Mouse (Mus musculus) limb, embryonic 14.5 days (tissue): ENCODE measurements around the gene Grhl1. TPM values are rescaled to one million over a fixed set of nuclear protein-coding genes. Genes with fewer than 3 reads are reported as not detected.
A peak's percentile ranks its signal among the peaks of the same experiment; 100 is the strongest.

ENCODE experiments used
- ATAC-seq: fragments of 200-750 bp; cut with Nextera tagmentation; 2 replicates; pipeline ENCODE4 v1.8.0; 2017; ENCODE audit warnings: low read depth, moderate number of reproducible peaks, moderate TSS enrichment; ENCODE audit not compliant: low FRiP score
- DNase-seq: peaks from one replicate; pipeline ENCODE4 v3.0.0-alpha.2; 2015; ENCODE audit warnings: low spot score
- H3K27ac ChIP-seq: fragments of 300-500 bp; sonication (generic); replicated peaks from 2 replicates; pipeline ENCODE4 v1.5.1; 2014; ENCODE audit warnings: low read depth, mild to moderate bottlenecking, low read length, moderate library complexity, mixed read lengths
- H3K27me3 ChIP-seq: fragments of 300-500 bp; sonication (generic); 2 replicates; pipeline ENCODE4 v1.6.1; 2014; ENCODE audit warnings: low read length, mixed read lengths; ENCODE audit not compliant: control insufficient read depth, insufficient read depth
- H3K36me3 ChIP-seq: fragments of 300-500 bp; sonication (generic); 2 replicates; pipeline ENCODE4 v1.6.1; 2014; ENCODE audit warnings: mild to moderate bottlenecking, low read length, moderate library complexity, mixed read lengths; ENCODE audit not compliant: control insufficient read depth, insufficient read depth
- H3K4me1 ChIP-seq: fragments of 300-500 bp; sonication (generic); 2 replicates; pipeline ENCODE4 v1.6.1; 2014; ENCODE audit warnings: antibody characterized with exemption, low read length, mixed read lengths; ENCODE audit not compliant: control insufficient read depth, insufficient read depth
- H3K4me2 ChIP-seq: fragments of 300-500 bp; sonication (generic); replicated peaks from 2 replicates; pipeline ENCODE4 v1.6.1; 2014; ENCODE audit warnings: low read depth, mild to moderate bottlenecking, low read length, moderate library complexity; ENCODE audit not compliant: severe bottlenecking
- H3K4me3 ChIP-seq: fragments of 300-500 bp; sonication (generic); replicated peaks from 2 replicates; pipeline ENCODE4 v1.5.1; 2014; ENCODE audit warnings: low read length
- H3K9ac ChIP-seq: fragments of 300-500 bp; sonication (generic); 2 replicates; pipeline ENCODE4 v1.6.1; 2014; ENCODE audit warnings: mild to moderate bottlenecking, low read depth, low read length, moderate library complexity; ENCODE audit not compliant: severe bottlenecking
- H3K9me3 ChIP-seq: fragments of 300-500 bp; sonication (generic); 2 replicates; pipeline ENCODE4 v1.6.1; 2016; ENCODE audit warnings: low read length; ENCODE audit not compliant: control insufficient read depth
- POLR2A ChIP-seq: fragments of 200-500 bp; IDR thresholded peaks from 2 replicates; pipeline ENCODE4 v1.8.0; 2012; ENCODE audit warnings: inconsistent platforms, mild to moderate bottlenecking, moderate library complexity, borderline replicate concordance; ENCODE audit not compliant: insufficient read depth, insufficient read length; ENCODE audit errors: extremely low read depth
- WGBS: fragments of 180-500 bp; shearing (Covaris S2); extraction: QIAGEN DNeasy Blood & Tissue Kit; methylation state at CpG from one replicate; pipeline ENCODE4 v1.1.7; 2014; 5-methylcytosine and 5-hydroxymethylcytosine counted together
- polyA plus RNA-seq, 2 experiments: library from polyadenylated mRNA; depleted of rRNA in 1 of 2; stranded (reverse) in 1 of 2; unstranded in 1 of 2; fragments of >200 nt; fragmentation: Nextera tagmentation in 1 of 2; extraction: Ambion mirVana in 1 of 2; gene quantifications; 2 replicates each; pipeline versions ENCODE4 v1.2.1 to v1.2.3; 2012 to 2014

Gene Grhl1
- polyA plus RNA-seq, 2 experiments = 10.6 to 22.7 TPM

DNA sequence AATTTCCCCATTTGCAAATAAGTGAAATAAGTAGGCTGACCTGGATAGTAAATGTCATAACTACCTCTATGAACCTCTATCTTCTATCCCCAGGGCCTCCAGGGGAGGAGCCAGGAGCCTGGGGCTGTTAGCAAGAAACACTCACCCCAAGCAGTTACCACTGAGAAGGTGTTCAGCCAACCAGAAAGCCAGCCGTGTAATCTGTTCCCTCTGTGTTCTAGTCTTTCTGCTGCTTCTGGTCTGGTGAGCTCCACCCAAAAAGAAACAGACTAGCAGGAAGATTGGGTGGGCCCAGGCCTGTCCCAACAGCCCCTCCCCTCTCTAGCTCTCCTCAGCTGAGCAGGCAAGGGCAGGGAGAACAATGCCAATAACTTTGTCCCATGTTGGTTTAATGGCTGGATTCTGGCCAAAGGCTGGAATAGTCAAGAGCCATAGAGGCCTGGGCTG, 72.1 kb downstream of the Grhl1 start:
- Histone ChIP-seq H3K4me3 (no peak overlapping the region), H3K27ac (no peak overlapping the region), H3K36me3 (no peaks in the 10 kb centered on the region), H3K9me3 (no peaks in the 10 kb centered on the region), H3K27me3 (no peaks in the 10 kb centered on the region), H3K9ac (no peak overlapping the region), H3K4me1 (no peaks in the 10 kb centered on the region), H3K4me2 (no peak overlapping the region)
- no peak for TF ChIP-seq POLR2A
- ATAC-seq = 0 out of 2 replicates have a peak, but pooled peaks have one; percentile 26
- WGBS = 35% methylated on average over 1 of the region's 1 CpGs
- peak; percentile 4 for DNase-seq

DNA sequence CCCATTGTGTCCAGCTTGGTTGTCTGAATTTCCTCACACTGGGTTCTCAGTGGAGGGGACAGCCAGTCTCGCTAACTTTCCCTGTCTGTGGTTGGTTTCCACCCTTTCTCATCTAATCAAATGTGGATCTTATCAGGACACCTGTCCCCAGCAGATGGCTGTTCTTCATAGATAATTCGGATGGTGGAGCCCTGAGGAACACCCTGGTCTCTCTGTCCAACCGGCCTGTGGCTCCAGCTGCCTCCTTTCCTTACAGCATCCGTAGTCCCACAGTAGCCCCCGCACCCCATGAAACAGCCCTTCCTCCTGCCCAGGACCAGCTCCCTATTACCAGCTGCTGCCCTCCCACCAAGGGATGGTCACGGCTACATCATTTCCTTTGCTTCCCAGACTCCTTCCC, 73.8 kb downstream of the Grhl1 start:
- no peaks in the 10 kb centered on the region for H3K27me3 ChIP-seq
- no peak for TF ChIP-seq POLR2A
- no peak overlapping the region for H3K4me2 ChIP-seq
- WGBS = 72% methylated on average over 6 of the region's 6 CpGs
- no peak for ATAC-seq
- DNase-seq = no peak
- H3K4me3 ChIP-seq = no peak overlapping the region
- no peak overlapping the region for H3K9ac ChIP-seq
- no peaks in the 10 kb centered on the region for H3K9me3 ChIP-seq
- no peak overlapping the region for H3K27ac ChIP-seq
- H3K4me1 ChIP-seq = peaks cover 5% of the 10 kb centered on the region
- no peaks in the 10 kb centered on the region for H3K36me3 ChIP-seq

DNA sequence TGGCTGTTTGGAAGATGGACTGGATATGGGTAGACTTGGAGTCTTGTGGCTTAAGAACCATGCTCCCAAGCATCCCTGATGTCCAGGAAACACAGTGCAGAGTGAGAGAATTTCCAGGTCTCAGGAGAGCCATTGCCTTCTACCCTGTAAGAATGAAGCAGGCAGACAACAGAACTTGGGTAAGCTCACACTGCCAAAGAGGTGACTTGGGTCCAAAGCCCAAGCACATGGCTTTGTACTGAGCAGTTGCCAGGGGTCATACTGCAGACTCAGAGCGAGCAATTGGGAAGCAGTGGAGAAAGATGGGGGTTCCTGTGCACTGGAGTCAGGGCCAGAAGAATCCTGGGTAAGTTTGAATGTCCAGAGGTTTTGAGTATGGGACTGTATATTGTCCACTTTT, 76.0 kb downstream of the Grhl1 start:
- DNase-seq (no peak), ATAC-seq (no peak)
- Histone ChIP-seq H3K9me3 (no peaks in the 10 kb centered on the region), H3K27ac (no peak overlapping the region), H3K36me3 (no peaks in the 10 kb centered on the region), H3K4me2 (no peak overlapping the region), H3K9ac (no peak overlapping the region), H3K27me3 (no peaks in the 10 kb centered on the region), H3K4me1 (peaks cover 13% of the 10 kb centered on the region), H3K4me3 (no peak overlapping the region)
- 59% methylated on average over 1 of the region's 1 CpGs for WGBS
- no peak for TF ChIP-seq POLR2A

- DNase-seq = no peak
- H3K4me3 ChIP-seq = peak overlapping the region; percentile 67
- ATAC-seq = no peak
- peaks cover 23% of the 10 kb centered on the region for H3K36me3 ChIP-seq
- no peaks in the 10 kb centered on the region for H3K9me3 ChIP-seq
- peaks cover 13% of the 10 kb centered on the region for H3K4me1 ChIP-seq
- peak overlapping the region; percentile 75 for H3K4me2 ChIP-seq
- 9% methylated on average over 22 of the region's 22 CpGs for WGBS
- peak overlapping the region; percentile 70 for H3K27ac ChIP-seq
- TF ChIP-seq POLR2A = peak; percentile 47; the same call in 1 of the 2 replicates
- no peaks in the 10 kb centered on the region for H3K27me3 ChIP-seq
- peak overlapping the region; percentile 62 for H3K9ac ChIP-seq
These were observed 78.5 kb downstream of the Grhl1 start for GRCm38 (mm10) chr12:24650415-24651062.

DNA sequence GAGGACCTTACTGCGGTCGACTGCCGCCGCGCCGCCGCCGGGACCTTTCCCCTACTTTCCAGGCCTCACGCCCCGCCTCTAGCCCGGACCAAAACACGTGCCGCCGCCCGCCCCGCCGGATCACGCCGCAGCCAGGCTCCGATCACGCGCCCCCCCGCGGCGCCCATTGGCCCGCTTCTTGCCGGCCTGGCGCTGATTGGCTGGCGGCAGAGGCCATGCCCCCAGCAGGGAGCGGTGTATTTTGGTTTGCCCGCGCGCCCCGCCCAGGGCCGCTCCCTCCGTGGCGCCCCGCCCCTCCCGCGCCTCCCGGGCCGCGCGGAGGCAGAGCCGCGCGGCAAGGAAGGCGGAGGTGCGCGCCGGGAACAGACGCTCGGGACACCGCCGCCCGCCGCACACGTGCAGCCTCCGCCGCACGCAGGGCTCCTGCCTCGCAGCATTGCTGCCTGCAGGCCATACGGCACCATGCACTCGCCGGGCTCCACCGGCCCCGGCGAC, 79.0 kb downstream of the Grhl1 start, which contains the start of gene Klf11:
Klf11 (plus strand) TSS at position 212 of the 495 bp plus-strand sequence.
- peak within 1 kb of the TSS; percentile 95 for H3K27ac ChIP-seq
- H3K4me2 ChIP-seq = peak within 1 kb of the TSS; percentile 75
- H3K36me3 ChIP-seq = peaks cover 28% of the 10 kb centered on the region
- H3K4me1 ChIP-seq = peaks cover 15% of the 10 kb centered on the region
- peak within 1 kb of the TSS; percentile 67 for H3K4me3 ChIP-seq
- DNase-seq = peak; percentile 97
- ATAC-seq = peak; percentile 96
- WGBS = 0% methylated on average over 43 of the region's 68 CpGs
- H3K9ac ChIP-seq = peak within 1 kb of the TSS; percentile 83
- no peaks in the 10 kb centered on the region for H3K27me3 ChIP-seq
- no peak for TF ChIP-seq POLR2A
- H3K9me3 ChIP-seq = no peaks in the 10 kb centered on the region
